Mouse (Mus musculus) lung, postnatal 0 days (tissue): ENCODE data around the gene Cog2. TPM values are rescaled to one million over a fixed set of nuclear protein-coding genes. Genes with fewer than 3 reads are reported as not detected.
A peak's percentile ranks its signal among the peaks of the same experiment; 100 is the strongest.

Experiments used
- ATAC-seq: fragments of 200-750 bp; cut with Nextera tagmentation; 2 replicates; pipeline ENCODE4 v1.8.0; 2017; ENCODE audit warnings: moderate library complexity
- DNase-seq: peaks from one replicate; pipeline ENCODE4 v3.0.0-alpha.2; 2016; ENCODE audit warnings: low spot score
- H3K27ac ChIP-seq: fragments of 300-500 bp; sonication (generic); 2 replicates; pipeline ENCODE4 v1.5.1; 2014; ENCODE audit warnings: antibody characterized with exemption, mild to moderate bottlenecking, low read length, mixed read lengths
- H3K27me3 ChIP-seq: fragments of 300-500 bp; sonication (generic); replicated peaks from 2 replicates; pipeline ENCODE4 v1.6.1; 2014; ENCODE audit warnings: low read length, mixed read lengths; ENCODE audit not compliant: insufficient read depth
- H3K36me3 ChIP-seq: fragments of 300-500 bp; sonication (generic); 2 replicates; pipeline ENCODE4 v1.6.1; 2014; ENCODE audit warnings: low read length, mixed read lengths; ENCODE audit not compliant: insufficient read depth
- H3K4me1 ChIP-seq: fragments of 300-500 bp; sonication (generic); 2 replicates; pipeline ENCODE4 v1.6.1; 2014; ENCODE audit warnings: antibody characterized with exemption, low read depth, low read length, mixed read lengths; ENCODE audit not compliant: insufficient read depth
- H3K4me2 ChIP-seq: fragments of 300-500 bp; sonication (generic); replicated peaks from 2 replicates; pipeline ENCODE4 v1.6.1; 2014; ENCODE audit warnings: low read depth, mild to moderate bottlenecking, low read length, moderate library complexity, mixed read lengths
- H3K4me3 ChIP-seq: fragments of 300-500 bp; sonication (generic); 2 replicates; pipeline ENCODE4 v1.5.1; 2014; ENCODE audit warnings: low read depth, low read length
- H3K9ac ChIP-seq: fragments of 300-500 bp; sonication (generic); replicated peaks from 2 replicates; pipeline ENCODE4 v1.6.1; 2014; ENCODE audit warnings: low read depth, mild to moderate bottlenecking
- H3K9me3 ChIP-seq: fragments of 300-500 bp; sonication (generic); 2 replicates; pipeline ENCODE4 v1.6.1; 2016; ENCODE audit warnings: low read length, mixed read lengths
- CTCF ChIP-seq: IDR thresholded peaks from 2 replicates; pipeline ENCODE4 v1.5.1; 2016; ENCODE audit warnings: antibody characterized with exemption, mild to moderate bottlenecking
- EP300 ChIP-seq: IDR thresholded peaks from 2 replicates; pipeline ENCODE4 v1.6.1; 2016; ENCODE audit warnings: antibody characterized with exemption, mild to moderate bottlenecking, control low read depth
- WGBS: fragments of 180-500 bp; shearing (Covaris S2); extraction: QIAGEN DNeasy Blood & Tissue Kit; methylation state at CpG from one replicate; pipeline ENCODE4 v1.1.7; 2014; 5-methylcytosine and 5-hydroxymethylcytosine counted together
- polyA plus RNA-seq: library from polyadenylated mRNA; unstranded; fragments of >200 nt; fragmentation: Nextera tagmentation; extraction: Ambion mirVana; gene quantifications from 2 replicates; pipeline ENCODE4 v1.2.1, GENCODE M21; 2015

The Cog2 gene
- polyA plus RNA-seq, 1 experiment from 2014 or later = 24.5 TPM

DNA sequence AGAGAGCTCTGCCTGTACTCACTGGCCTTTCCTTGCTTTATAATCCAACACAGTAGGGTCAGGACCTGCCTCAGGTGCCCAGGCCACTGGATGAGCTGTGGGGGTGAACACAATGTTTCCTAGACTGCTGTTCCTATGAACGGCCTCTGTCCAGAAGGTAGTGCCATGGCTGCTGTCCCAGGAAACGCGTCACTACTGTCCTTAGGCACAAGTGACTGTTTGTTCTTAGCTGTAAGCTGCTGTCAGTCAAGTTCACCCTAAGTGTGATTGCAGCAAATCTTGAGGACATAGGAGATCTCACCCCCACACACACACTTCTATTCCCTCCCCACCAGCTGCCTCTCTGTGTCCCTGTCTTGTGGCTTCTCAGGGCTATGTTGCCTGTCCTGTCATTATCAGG, 47.0 kb downstream of the Cog2 start:
- 56% methylated on average over 3 of the region's 3 CpGs for WGBS
- Histone ChIP-seq H3K4me1 (no peaks in the 10 kb centered on the region), H3K4me2 (peak overlapping the region; percentile 14; the same call in 1 of the 2 replicates), H3K27ac (no peak overlapping the region), H3K4me3 (0 out of 2 replicates have a peak overlapping the region, but pooled peaks have one; percentile 10), H3K27me3 (no peaks in the 10 kb centered on the region), H3K9me3 (no peaks in the 10 kb centered on the region), H3K9ac (no peak overlapping the region), H3K36me3 (no peaks in the 10 kb centered on the region)
- TF ChIP-seq EP300 (no peak), CTCF (no peak)
- DNase-seq (peak; percentile 57), ATAC-seq (peak; percentile 7; the same call in 1 of the 2 replicates)

DNA sequence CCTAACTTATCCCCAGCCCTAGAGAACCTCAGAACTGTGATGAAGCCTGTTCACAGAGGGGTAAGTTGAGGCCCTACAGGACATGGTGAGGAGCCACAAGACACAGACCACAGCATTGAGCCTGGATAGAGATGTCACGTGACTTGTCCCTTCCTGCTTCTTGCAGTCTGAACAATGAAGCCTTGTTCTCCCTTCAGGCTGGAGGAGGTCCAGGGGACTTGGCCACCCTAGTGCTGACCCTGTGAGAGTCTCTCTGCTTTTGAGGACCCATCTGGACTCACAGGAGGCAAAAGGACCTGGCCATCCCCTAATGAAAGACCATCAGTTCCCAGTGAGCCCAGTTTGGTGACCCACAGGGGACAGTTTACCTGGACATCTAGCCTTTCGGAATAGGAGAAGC, 48.5 kb downstream of the Cog2 start:
- no peaks in the 10 kb centered on the region for H3K36me3 ChIP-seq
- no peaks in the 10 kb centered on the region for H3K4me1 ChIP-seq
- peak overlapping the region; percentile 11; the same call in 1 of the 2 replicates for H3K4me2 ChIP-seq
- TF ChIP-seq CTCF = no peak
- TF ChIP-seq EP300 = no peak
- 0 out of 2 replicates have a peak overlapping the region, but pooled peaks have one; percentile 26 for H3K27ac ChIP-seq
- H3K9ac ChIP-seq = no peak overlapping the region
- no peaks in the 10 kb centered on the region for H3K9me3 ChIP-seq
- no peaks in the 10 kb centered on the region for H3K27me3 ChIP-seq
- no peak overlapping the region for H3K4me3 ChIP-seq
- 52% methylated on average over 2 of the region's 2 CpGs for WGBS
- ATAC-seq (no peak), DNase-seq (no peak)

DNA sequence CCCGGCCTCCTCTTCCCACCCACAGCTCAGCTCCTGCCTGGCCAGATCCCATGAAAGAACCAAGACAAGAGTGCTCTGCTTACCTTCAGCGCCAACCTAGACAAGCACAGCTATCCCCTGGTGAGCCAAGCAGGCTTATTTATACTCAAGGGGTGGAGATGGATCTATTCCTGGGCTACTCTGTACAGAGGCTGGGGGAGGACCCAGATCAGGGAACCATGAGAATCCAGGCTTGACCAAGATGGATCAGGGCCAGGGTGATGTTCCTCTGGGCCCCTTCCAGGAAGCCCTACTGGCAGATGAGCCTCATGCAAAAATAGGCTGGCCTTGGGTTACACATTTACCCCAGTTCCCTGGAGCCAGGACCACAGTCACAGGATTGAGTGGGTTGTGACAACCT, 49.0 kb downstream of the Cog2 start, which contains the start of gene Agt:
Gene Agt (minus strand): TSS at position 114 of the 400 bp plus-strand sequence.
- Histone ChIP-seq H3K4me1 (no peaks in the 10 kb centered on the region), H3K36me3 (no peaks in the 10 kb centered on the region), H3K27me3 (no peaks in the 10 kb centered on the region), H3K4me3 (no peak within 1 kb of the TSS), H3K27ac (peak within 1 kb of the TSS; percentile 63; the same call in 1 of the 2 replicates), H3K4me2 (peak within 1 kb of the TSS; percentile 14; the same call in 1 of the 2 replicates), H3K9ac (no peak within 1 kb of the TSS), H3K9me3 (no peaks in the 10 kb centered on the region)
- ATAC-seq (peak; percentile 16; the same call in 1 of the 2 replicates), DNase-seq (peak; percentile 65)
- 51% methylated on average over 2 of the region's 2 CpGs for WGBS
- TF ChIP-seq EP300 (no peak), CTCF (no peak)

DNA sequence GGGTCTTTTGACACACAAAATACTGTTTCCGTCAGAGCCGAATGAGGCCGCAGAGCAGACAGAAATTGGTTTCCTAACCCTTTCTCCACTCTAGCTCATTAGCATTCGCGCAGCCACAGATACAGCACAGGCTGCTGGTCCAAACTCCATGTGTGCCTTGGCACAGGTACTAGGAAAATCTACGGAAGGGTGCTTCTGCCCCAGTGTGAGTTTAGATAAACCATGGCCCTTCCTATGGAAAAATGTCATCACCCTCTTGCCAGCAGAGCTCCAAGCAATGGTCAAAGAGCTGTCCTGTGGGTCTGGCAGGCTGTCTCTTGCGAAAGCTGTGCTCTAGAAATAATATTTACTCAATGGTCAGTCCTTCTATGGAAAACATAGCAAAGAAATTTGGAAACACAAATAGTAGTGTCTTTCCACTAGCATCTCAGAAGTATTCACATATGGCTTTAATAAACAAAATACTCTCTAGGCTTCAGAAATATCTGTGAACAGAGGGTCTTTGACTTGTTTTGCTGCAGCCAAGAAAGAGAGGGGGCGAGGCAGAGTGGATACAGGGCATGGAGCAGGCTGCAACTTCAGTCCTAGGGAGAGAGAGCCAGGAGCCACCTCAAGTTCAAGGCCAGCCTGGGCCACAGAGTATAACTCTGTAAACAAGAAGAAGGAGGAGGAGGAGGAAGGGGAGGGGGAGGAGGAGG, 51.3 kb downstream of the Cog2 start:
- ATAC-seq = peak; percentile 75
- peak overlapping the region; percentile 63 for H3K27ac ChIP-seq

DNA sequence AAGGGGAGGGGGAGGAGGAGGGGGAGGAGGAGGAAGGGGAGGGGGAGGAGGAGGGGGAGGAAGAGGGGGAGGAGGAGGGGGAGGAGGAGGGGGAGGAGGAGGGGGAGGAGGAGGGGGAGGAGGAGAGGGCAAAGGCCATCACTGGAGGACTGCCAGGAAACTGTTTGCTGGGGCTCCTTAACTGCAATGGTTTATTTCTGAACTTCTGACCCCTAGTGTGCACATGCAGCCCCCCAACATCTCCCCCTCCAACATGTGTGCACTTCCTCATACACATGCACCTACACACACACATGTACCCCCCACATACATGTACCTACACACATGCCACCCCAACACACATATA, 51.8 kb downstream of the Cog2 start:
- Histone ChIP-seq H3K27ac (no peak overlapping the region), H3K36me3 (no peaks in the 10 kb centered on the region), H3K27me3 (no peaks in the 10 kb centered on the region), H3K9ac (no peak overlapping the region), H3K9me3 (no peaks in the 10 kb centered on the region), H3K4me3 (no peak overlapping the region), H3K4me2 (no peak overlapping the region), H3K4me1 (no peaks in the 10 kb centered on the region)
- no peak for DNase-seq
- TF ChIP-seq EP300 (no peak), CTCF (no peak)
- ATAC-seq = no peak

More for the DNA sequence above, 51.3 kb downstream of the Cog2 start:
- peak; percentile 92 for DNase-seq
- no peaks in the 10 kb centered on the region for H3K9me3 ChIP-seq
- TF ChIP-seq CTCF (no peak), EP300 (peak; percentile 84)
- H3K4me2 ChIP-seq = no peak overlapping the region
- H3K4me1 ChIP-seq = no peaks in the 10 kb centered on the region
- 45% methylated on average over 8 of the region's 8 CpGs for WGBS
- H3K27me3 ChIP-seq = no peaks in the 10 kb centered on the region
- no peak overlapping the region for H3K4me3 ChIP-seq
- no peaks in the 10 kb centered on the region for H3K36me3 ChIP-seq
- H3K9ac ChIP-seq = no peak overlapping the region

DNA sequence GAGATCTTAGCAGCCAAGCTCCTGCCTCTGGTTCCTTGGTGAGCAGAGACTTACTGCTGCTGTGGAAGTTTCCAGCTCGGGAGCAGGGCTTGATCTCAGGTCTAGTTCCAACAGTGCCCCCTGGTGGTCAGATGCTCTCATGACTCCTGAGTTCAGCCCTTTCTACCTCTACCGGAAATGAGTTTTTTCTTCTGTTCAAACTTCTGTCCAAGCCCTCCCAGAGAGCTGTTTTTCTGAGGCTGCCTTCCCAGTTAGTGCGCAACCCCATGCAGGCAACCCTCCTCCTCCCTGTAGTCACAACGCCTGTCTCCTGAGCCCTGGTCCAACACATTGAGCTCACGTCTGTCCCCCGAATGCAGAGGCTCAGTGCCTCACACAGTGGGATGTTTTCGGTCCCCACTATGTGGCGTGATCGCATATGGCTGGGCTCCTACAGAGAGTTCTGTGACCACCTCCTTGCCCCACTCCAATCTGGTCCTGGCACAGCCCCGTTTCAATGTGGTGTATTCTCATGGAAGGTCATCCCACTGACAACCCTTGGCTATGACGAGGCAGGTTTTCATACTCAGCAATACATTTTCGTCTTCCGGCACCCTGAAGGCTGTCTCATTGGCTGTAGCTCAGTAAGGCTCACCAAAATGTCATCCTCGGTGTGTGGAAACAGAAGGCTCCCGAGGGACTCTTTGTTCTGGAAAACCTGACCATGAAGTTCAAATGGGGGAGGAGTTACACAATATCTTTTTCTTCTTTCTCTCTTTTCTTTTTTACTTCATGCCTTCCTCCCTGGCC, 53.2 kb downstream of the Cog2 start:
- peak overlapping the region; percentile 78 for H3K27ac ChIP-seq
- H3K4me3 ChIP-seq = no peak overlapping the region
- no peaks in the 10 kb centered on the region for H3K27me3 ChIP-seq
- H3K4me1 ChIP-seq = no peaks in the 10 kb centered on the region
- TF ChIP-seq CTCF (peak; percentile 91), EP300 (peak; percentile 48)
- ATAC-seq (peak; percentile 49), DNase-seq (peak; percentile 94)
- no peak overlapping the region for H3K4me2 ChIP-seq
- no peaks in the 10 kb centered on the region for H3K36me3 ChIP-seq
- WGBS = 49% methylated on average over 15 of the region's 15 CpGs
- H3K9me3 ChIP-seq = no peaks in the 10 kb centered on the region
- no peak overlapping the region for H3K9ac ChIP-seq
